Mouse (Mus musculus) stomach, embryonic 14.5 days (tissue): ENCODE measurements around the gene Tbkbp1. TPM values are rescaled to one million over a fixed set of nuclear protein-coding genes. Genes with fewer than 3 reads are reported as not detected.

Experiments
- ATAC-seq: fragments of 200-750 bp; cut with Nextera tagmentation; 2 replicates; pipeline ENCODE4 v1.8.0; 2017; ENCODE audit warnings: low read depth, moderate TSS enrichment; ENCODE audit not compliant: insufficient number of reproducible peaks, insufficient read depth, low FRiP score
- H3K27ac ChIP-seq: fragments of 300-500 bp; sonication (generic); 2 replicates; pipeline ENCODE4 v1.5.1; 2014; ENCODE audit warnings: mild to moderate bottlenecking, low read length, moderate library complexity, mixed read lengths
- H3K27me3 ChIP-seq: fragments of 300-500 bp; sonication (generic); 2 replicates; pipeline ENCODE4 v1.6.1; 2014; ENCODE audit warnings: low read length, control low read depth, mixed read lengths; ENCODE audit not compliant: control insufficient read depth, insufficient read depth
- H3K36me3 ChIP-seq: fragments of 300-500 bp; sonication (generic); 2 replicates; pipeline ENCODE4 v1.6.1; 2014; ENCODE audit warnings: mild to moderate bottlenecking, control low read depth, low read length, moderate library complexity, mixed read lengths; ENCODE audit not compliant: control insufficient read depth, insufficient read depth
- H3K4me1 ChIP-seq: fragments of 300-500 bp; sonication (generic); 2 replicates; pipeline ENCODE4 v1.6.1; 2014; ENCODE audit warnings: low read length, control low read depth, mixed read lengths; ENCODE audit not compliant: control insufficient read depth, insufficient read depth
- H3K4me2 ChIP-seq: fragments of 300-500 bp; sonication (generic); replicated peaks from 2 replicates; pipeline ENCODE4 v1.6.1; 2014; ENCODE audit warnings: low read depth, low read length, control low read depth
- H3K4me3 ChIP-seq: fragments of 300-500 bp; sonication (generic); 2 replicates; pipeline ENCODE4 v1.5.1; 2014; ENCODE audit warnings: low read depth, low read length, control low read depth
- H3K9ac ChIP-seq: fragments of 300-500 bp; sonication (generic); replicated peaks from 2 replicates; pipeline ENCODE4 v1.6.1; 2014; ENCODE audit warnings: low read depth, mild to moderate bottlenecking, control low read depth, low read length, moderate library complexity, mixed read lengths
- H3K9me3 ChIP-seq: fragments of 300-500 bp; sonication (generic); 2 replicates; pipeline ENCODE4 v1.6.1; 2016; ENCODE audit warnings: low read depth, low read length, control low read depth; ENCODE audit not compliant: control insufficient read depth
- WGBS: fragments of 180-500 bp; shearing (Covaris S2); extraction: QIAGEN DNeasy Blood & Tissue Kit; methylation state at CpG from one replicate; pipeline ENCODE4 v1.1.7; 2014; 5-methylcytosine and 5-hydroxymethylcytosine counted together
- polyA plus RNA-seq: library from polyadenylated mRNA; unstranded; fragments of >200 nt; fragmentation: Nextera tagmentation; extraction: Ambion mirVana; gene quantifications from 2 replicates; pipeline ENCODE4 v1.2.1, GENCODE M21; 2014

The Tbkbp1 gene
- polyA plus RNA-seq, 1 experiment from 2014 or later: 3.7 TPM

DNA sequence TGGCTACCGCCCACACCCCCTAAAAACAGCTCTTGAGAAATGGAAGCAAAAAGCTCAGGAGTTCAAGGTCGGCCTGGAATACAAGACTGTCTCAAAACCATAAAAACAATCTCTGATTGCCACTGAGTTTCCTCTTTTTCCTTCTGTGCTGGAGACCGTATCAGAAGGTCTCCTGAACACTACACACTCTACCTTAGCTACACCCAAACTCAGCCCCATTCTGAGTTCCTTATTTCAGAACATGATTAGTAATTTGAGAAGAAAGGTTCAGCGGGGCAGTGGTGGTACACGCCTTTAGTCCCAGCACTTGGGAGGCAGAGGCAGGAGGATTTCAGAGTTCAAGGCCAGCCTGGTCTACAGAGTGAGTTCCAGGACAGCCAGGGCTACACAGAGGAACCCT is 29.8 kb upstream of the Tbkbp1 start:
- H3K4me1 ChIP-seq: peaks cover 12% of the 10 kb centered on the region
- no peak overlapping the region for H3K27ac ChIP-seq
- no peak for ATAC-seq
- no peaks in the 10 kb centered on the region for H3K27me3 ChIP-seq
- 85% methylated on average over 5 of the region's 5 CpGs for whole genome bisulfite sequencing
- no peak overlapping the region for H3K4me3 ChIP-seq
- no peaks in the 10 kb centered on the region for H3K9me3 ChIP-seq
- peaks cover 93% of the 10 kb centered on the region for H3K36me3 ChIP-seq
- no peak overlapping the region for H3K4me2 ChIP-seq
- H3K9ac ChIP-seq: no peak overlapping the region

DNA sequence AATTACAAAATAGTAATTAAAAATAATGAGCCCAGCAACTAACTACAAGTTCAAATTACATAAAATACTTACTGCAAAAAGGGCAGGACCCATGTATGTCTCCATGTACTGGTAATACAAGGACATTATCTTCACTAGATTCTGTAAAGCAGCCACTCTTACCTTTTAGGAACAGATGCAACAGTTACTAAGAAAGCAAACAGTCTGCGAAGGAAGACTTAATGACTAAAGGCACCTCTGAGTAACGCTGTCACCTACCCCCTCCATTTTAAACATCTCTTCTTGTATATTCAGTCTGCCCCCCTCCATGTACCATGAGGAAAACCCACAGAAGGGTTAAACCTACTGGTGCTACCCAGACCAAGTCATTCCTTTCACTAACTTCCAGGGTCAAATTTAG is 26.9 kb upstream of the Tbkbp1 start:
- no peaks in the 10 kb centered on the region for H3K27me3 ChIP-seq
- no peak overlapping the region for H3K27ac ChIP-seq
- WGBS: 96% methylated on average over 2 of the region's 2 CpGs
- H3K4me2 ChIP-seq: no peak overlapping the region
- 0 out of 2 replicates have a peak, but pooled peaks cover 2% of the 10 kb centered on the region for H3K4me1 ChIP-seq
- H3K4me3 ChIP-seq: no peak overlapping the region
- no peak for ATAC-seq
- no peak overlapping the region for H3K9ac ChIP-seq
- no peaks in the 10 kb centered on the region for H3K9me3 ChIP-seq
- peaks cover 98% of the 10 kb centered on the region for H3K36me3 ChIP-seq

DNA sequence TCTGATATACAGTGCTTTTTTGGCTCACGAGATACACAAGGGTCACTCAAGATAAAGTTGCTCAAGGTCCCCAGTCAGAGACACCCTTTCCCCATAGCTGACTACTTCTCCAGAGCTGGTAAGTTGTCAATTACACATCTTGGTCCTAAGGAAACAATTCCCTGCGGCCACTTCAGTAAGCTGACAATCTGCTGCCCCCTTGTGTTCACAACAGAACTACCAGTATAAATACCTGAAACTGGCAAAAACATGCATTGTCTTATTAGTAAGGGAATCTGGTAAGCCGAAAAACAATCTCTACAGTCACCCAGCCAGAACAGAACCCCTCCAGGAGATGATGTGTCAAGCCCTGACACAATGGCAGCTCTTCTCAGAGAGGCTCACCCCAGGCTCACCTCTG is 25.6 kb upstream of the Tbkbp1 start:
- no peak for ATAC-seq
- WGBS: 55% methylated on average over 3 of the region's 3 CpGs
- Histone ChIP-seq H3K4me3 (no peak overlapping the region), H3K27me3 (no peaks in the 10 kb centered on the region), H3K27ac (no peak overlapping the region), H3K4me2 (no peak overlapping the region), H3K36me3 (peaks cover 99% of the 10 kb centered on the region), H3K9me3 (no peaks in the 10 kb centered on the region), H3K9ac (no peak overlapping the region), H3K4me1 (no peaks in the 10 kb centered on the region)

DNA sequence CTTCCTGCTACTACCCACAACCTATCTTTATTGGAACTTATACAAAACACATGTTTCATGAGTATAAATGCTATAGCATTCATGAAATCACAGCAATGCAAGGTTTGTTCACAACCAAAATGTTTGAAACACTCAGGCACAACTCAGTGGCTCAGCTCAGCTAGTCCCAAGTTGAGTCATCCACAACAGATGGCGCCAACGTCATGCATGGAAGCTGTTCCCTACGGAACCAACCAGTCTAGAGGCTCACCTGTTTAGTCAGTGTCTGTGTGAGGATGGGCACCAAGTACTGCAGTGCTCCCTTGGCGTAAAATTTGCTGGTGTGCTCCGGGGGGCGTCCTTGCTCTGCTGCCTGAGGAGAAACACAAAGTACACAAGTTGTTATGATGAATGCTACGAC is 24.2 kb upstream of the Tbkbp1 start:
- no peak for ATAC-seq
- Histone ChIP-seq H3K4me1 (no peaks in the 10 kb centered on the region), H3K36me3 (peaks cover 99% of the 10 kb centered on the region), H3K27me3 (no peaks in the 10 kb centered on the region), H3K4me2 (no peak overlapping the region), H3K4me3 (no peak overlapping the region), H3K27ac (no peak overlapping the region), H3K9ac (no peak overlapping the region), H3K9me3 (no peaks in the 10 kb centered on the region)
- 92% methylated on average over 7 of the region's 7 CpGs for WGBS

DNA sequence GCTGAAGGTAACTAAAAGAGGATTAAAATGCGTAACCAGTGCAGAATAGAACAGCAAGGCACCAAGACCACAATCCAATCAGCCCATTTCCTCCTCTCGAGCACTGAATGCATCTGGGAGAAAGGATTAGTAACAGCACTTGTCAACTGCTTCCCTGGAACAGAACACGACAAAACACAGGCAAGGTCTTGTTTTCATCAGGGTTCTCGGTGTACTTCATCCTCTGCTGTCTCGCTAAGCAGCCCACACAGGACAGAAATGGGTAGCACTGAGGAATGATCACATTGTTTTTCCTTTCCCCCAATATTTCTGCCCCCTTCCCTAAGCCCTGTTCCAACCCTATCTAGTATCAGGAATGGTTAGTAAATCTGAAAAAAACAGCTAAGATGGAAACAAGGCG is 9.0 kb upstream of the Tbkbp1 start:
- WGBS: 77% methylated on average over 6 of the region's 6 CpGs

DNA sequence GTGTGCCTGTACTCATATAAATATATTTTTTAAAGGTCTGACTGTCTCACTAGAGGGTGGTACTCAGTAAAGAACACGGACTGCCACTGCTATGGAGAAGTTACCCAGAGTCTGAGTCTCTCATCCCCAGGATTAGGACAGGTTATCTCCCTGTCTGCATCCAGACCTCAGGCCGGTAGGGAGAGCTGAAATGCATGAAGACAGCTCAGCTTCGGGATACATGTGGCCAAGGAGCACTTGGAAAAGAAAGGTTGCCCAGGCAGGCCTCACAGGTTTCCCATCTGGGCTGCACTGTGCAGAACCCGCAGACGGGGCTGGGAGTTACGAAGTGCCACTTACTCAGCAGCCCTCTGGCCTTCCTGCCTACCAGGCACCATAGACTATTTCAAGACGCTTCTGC is 5.7 kb upstream of the Tbkbp1 start:
- Histone ChIP-seq H3K36me3 (peaks cover 49% of the 10 kb centered on the region), H3K4me1 (peaks cover 9% of the 10 kb centered on the region), H3K4me3 (no peak overlapping the region), H3K9me3 (no peaks in the 10 kb centered on the region), H3K4me2 (no peak overlapping the region), H3K9ac (no peak overlapping the region), H3K27me3 (no peaks in the 10 kb centered on the region), H3K27ac (no peak overlapping the region)
- no peak for ATAC-seq
- WGBS: 82% methylated on average over 7 of the region's 7 CpGs

More for the DNA sequence above, 9.0 kb upstream of the Tbkbp1 start:
- Histone ChIP-seq H3K9me3 (no peaks in the 10 kb centered on the region), H3K27me3 (no peaks in the 10 kb centered on the region), H3K4me2 (no peak overlapping the region), H3K4me1 (no peaks in the 10 kb centered on the region), H3K36me3 (peaks cover 82% of the 10 kb centered on the region), H3K9ac (no peak overlapping the region), H3K27ac (no peak overlapping the region), H3K4me3 (no peak overlapping the region)
- no peak for ATAC-seq

DNA sequence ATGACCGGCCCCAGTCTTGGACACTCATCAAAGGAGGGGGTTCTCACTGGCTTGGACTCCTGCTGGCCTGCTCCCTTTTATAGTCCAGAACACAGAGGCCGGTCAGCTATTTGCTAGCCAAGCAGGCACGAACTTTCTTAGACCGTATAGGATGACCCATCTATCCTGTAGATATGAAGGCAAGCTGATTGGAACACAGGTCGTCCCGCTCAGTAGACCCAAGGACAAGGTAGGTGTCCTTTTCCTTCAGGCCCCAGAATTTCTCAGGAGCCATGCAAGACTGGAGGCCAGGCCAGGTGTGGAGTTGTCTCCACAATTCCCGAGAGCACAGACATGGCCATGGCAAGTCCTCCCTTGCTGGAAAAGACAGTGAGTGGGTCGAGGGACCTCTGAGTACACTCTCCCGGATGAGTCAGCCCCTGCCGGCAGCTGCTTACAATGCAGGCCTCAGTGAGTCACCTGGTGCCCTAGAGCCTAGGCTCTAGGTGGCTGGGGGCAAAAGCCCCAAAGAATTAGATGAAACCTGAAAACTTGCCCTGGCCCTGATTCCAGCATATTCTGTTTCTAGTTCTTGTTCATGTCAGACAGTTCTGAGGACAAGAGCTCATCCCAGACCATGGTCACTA is 1.5 kb upstream of the Tbkbp1 start:
- Histone ChIP-seq H3K4me3 (no peak overlapping the region), H3K4me2 (peak overlapping the region; percentile 91; the same call in 1 of the 2 replicates)

DNA sequence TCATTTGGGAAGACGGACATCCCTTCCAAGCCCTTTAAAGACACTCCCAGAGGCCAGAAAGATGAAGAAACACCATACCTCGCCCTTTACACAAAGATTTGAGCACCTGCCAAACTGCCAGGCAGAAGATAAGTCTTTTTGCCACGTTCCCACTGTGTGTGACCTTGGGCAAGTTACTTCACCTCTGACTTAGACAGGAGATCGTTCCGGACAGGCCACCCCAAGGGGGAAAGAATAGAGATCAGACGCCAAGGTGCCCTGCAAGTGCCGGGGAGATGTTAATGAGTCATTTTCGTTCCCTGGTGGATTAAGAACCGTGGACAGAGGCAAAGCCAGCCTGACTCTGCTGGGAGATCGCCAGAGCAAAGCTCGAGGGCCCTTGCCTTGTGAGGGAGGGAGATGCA is 730 bp upstream of the Tbkbp1 start:
- H3K4me2 ChIP-seq: peak overlapping the region; percentile 91
- H3K4me1 ChIP-seq: peaks cover 24% of the 10 kb centered on the region
- no peak overlapping the region; the same call in 1 of the 2 replicates for H3K27ac ChIP-seq
- H3K27me3 ChIP-seq: no peaks in the 10 kb centered on the region
- no peak for ATAC-seq
- H3K9ac ChIP-seq: 0 out of 2 replicates have a peak overlapping the region, but pooled peaks have one; percentile 63
- H3K36me3 ChIP-seq: peaks cover 7% of the 10 kb centered on the region; the same call in 1 of the 2 replicates
- peak overlapping the region; percentile 69 for H3K4me3 ChIP-seq
- 1% methylated on average over 11 of the region's 11 CpGs for WGBS
- H3K9me3 ChIP-seq: no peaks in the 10 kb centered on the region

More for the DNA sequence above, 1.5 kb upstream of the Tbkbp1 start:
- H3K9me3 ChIP-seq: no peaks in the 10 kb centered on the region
- ATAC-seq: no peak
- 33% methylated on average over 10 of the region's 10 CpGs for WGBS
- peaks cover 24% of the 10 kb centered on the region for H3K4me1 ChIP-seq
- no peaks in the 10 kb centered on the region for H3K27me3 ChIP-seq
- H3K27ac ChIP-seq: no peak overlapping the region
- peaks cover 13% of the 10 kb centered on the region for H3K36me3 ChIP-seq
- no peak overlapping the region for H3K9ac ChIP-seq
